Mouse (Mus musculus) mature B cell (primary cell): ENCODE data around the gene Mau2.
"Not testable (repeated sequence)": the region's sequence is repeated elsewhere in the genome, so short reads cannot be mapped to it uniquely, and the experiment has no call there.

Experiments used
- in situ Hi-C: fragments of 300-500 bp; cut with MboI; formaldehyde crosslinking; loops from 2 replicates; pipeline ENCODE4 v1.14.3; 2019

The Mau2 gene

GRCm38 (mm10) chr8:70042583-70043455 lies at the start of gene Mau2, which contains the start of gene Sugp1:
Gene Mau2, minus strand, starts transcription at chr8:70042734.
Gene Sugp1, plus strand, starts transcription at chr8:70042813.
- in situ Hi-C loops = no loop called here

- in situ Hi-C loops = no loop called here
Measured at GRCm38 (mm10) chr8:70089296-70089960, 46.9 kb upstream of the Mau2 start.

GRCm38 (mm10) chr8:70087836-70088650 lies 45.5 kb upstream of the Mau2 start:
- in situ Hi-C loops = no loop called here

- in situ Hi-C loops = no loop called here
Measured at GRCm38 (mm10) chr8:70087237-70087636, 44.7 kb upstream of the Mau2 start.

- in situ Hi-C loops = no loop called here
Measured at GRCm38 (mm10) chr8:70086151-70086550, 43.6 kb upstream of the Mau2 start.

GRCm38 (mm10) chr8:70084191-70085065 lies 41.9 kb upstream of the Mau2 start:
- in situ Hi-C loops = no loop called here

GRCm38 (mm10) chr8:70083285-70083684 lies 40.8 kb upstream of the Mau2 start, which contains the start of gene Hapln4:
Gene Hapln4, plus strand, starts transcription at chr8:70083457.
- in situ Hi-C loops = no loop called here

- in situ Hi-C loops = no loop called here
Measured at GRCm38 (mm10) chr8:70081976-70082375, 39.4 kb upstream of the Mau2 start.

GRCm38 (mm10) chr8:70073682-70074081 lies 31.1 kb upstream of the Mau2 start:
- in situ Hi-C loops = no loop called here

GRCm38 (mm10) chr8:70073120-70073519 lies 30.6 kb upstream of the Mau2 start:
- in situ Hi-C loops = no loop called here

GRCm38 (mm10) chr8:70072441-70073069 lies 30.0 kb upstream of the Mau2 start, which contains the start of gene Tm6sf2:
Gene Tm6sf2, plus strand, starts transcription at chr8:70072924.
- in situ Hi-C loops = no loop called here

- in situ Hi-C loops = no loop called here
Measured at GRCm38 (mm10) chr8:70071836-70072440, 29.4 kb upstream of the Mau2 start.

- in situ Hi-C loops = no loop called here
Measured at GRCm38 (mm10) chr8:70057721-70058120, 15.2 kb upstream of the Mau2 start.

- in situ Hi-C loops = not testable (repeated sequence)
Measured at GRCm38 (mm10) chr8:70050434-70050833, 7.9 kb upstream of the Mau2 start.

- in situ Hi-C loops = no loop called here
Measured at GRCm38 (mm10) chr8:70049662-70050061, 7.1 kb upstream of the Mau2 start.

- in situ Hi-C loops = no loop called here
Measured at GRCm38 (mm10) chr8:70043996-70044395, 1.5 kb upstream of the Mau2 start.

- in situ Hi-C loops = no loop called here
Measured at GRCm38 (mm10) chr8:70041885-70042546, 518 bp downstream of the Mau2 start.

- in situ Hi-C loops = no loop called here
Measured at GRCm38 (mm10) chr8:70037994-70038393, 4.5 kb downstream of the Mau2 start.

GRCm38 (mm10) chr8:70030255-70030654 lies 12.3 kb downstream of the Mau2 start:
- in situ Hi-C loops = no loop called here

GRCm38 (mm10) chr8:70026151-70026550 lies 16.4 kb downstream of the Mau2 start:
- in situ Hi-C loops = no loop called here
